Mouse (Mus musculus) myocyte (in vitro differentiated cells): Measurements from ENCODE around the gene 9230110F15Rik.

Experiments
- E2F4 ChIP-seq: IDR thresholded peaks from one replicate; pipeline ENCODE4 v1.6.1; 2011; ENCODE audit warnings: mild to moderate bottlenecking, control low read depth, moderate library complexity; ENCODE audit not compliant: insufficient read depth
- MAX ChIP-seq: IDR thresholded peaks from one replicate; pipeline ENCODE4 v1.6.1; 2011; ENCODE audit warnings: low read depth, mild to moderate bottlenecking, control low read depth
- MYOG ChIP-seq, 3 experiments: IDR thresholded peaks; one replicate each; pipeline ENCODE4 v1.6.1; 2011; ENCODE audit warnings: control low read depth in 2 of 3, low read depth in 2 of 3, mild to moderate bottlenecking in 2 of 3; ENCODE audit not compliant: insufficient read length in 2 of 3, control insufficient read depth in 1 of 3, insufficient read depth in 1 of 3
- POLR2A ChIP-seq: IDR thresholded peaks from one replicate; pipeline ENCODE4 v1.6.1; 2011; ENCODE audit warnings: low read depth, mild to moderate bottlenecking, control low read depth, moderate library complexity; ENCODE audit not compliant: insufficient read length
- POLR2AphosphoS2 ChIP-seq: IDR thresholded peaks from one replicate; pipeline ENCODE4 v1.6.1; 2011; ENCODE audit warnings: low read depth, control low read depth; ENCODE audit not compliant: insufficient read length
- SRF ChIP-seq: IDR thresholded peaks from one replicate; pipeline ENCODE4 v1.6.1; 2011; ENCODE audit warnings: low read depth; ENCODE audit not compliant: control insufficient read depth, insufficient read length
- TCF12 ChIP-seq: IDR thresholded peaks from one replicate; pipeline ENCODE4 v1.6.1; 2011; ENCODE audit warnings: mild to moderate bottlenecking, control low read depth; ENCODE audit not compliant: poor library complexity, insufficient read depth, severe bottlenecking
- USF1 ChIP-seq: IDR thresholded peaks from one replicate; pipeline ENCODE4 v1.6.1; 2011; ENCODE audit warnings: low read depth, mild to moderate bottlenecking, control low read depth, moderate library complexity

DNA sequence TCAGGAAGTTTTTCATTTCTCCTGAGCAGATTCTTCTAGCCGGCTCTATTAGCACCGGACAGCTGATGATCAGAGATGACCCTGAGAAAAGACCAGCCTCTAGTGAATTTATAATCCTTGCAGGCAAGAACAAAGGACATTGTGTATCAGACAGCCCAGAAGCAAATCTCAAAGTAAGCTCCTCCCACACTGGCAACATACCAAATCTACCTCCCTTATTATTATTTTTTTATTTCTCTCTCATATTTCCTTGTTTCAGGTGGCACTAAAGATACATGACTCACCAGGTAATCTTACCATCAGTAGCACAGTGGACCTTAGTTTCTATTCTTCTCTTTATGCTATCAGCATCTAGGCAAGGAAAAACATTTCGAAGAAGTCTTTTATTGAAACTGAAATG is 53.9 kb downstream of the 9230110F15Rik start, which contains the start of the genes Gm27235 and D730048I06Rik:
- TF ChIP-seq MYOG (IDR thresholded peaks at IDR 0.05; ENCODE audit: control insufficient read depth in 1 of 3, insufficient read depth in 1 of 3, insufficient read length in 2 of 3, low read depth in 2 of 3) (no peak), MAX (no peak), SRF (no peak), POLR2A (no peak), E2F4 (no peak), POLR2AphosphoS2 (no peak), TCF12 (no peak), USF1 (no peak)
